Mouse (Mus musculus) neural tube, embryonic 11.5 days (tissue): ENCODE measurements around the gene Znrd1as. TPM values are rescaled to one million over a fixed set of nuclear protein-coding genes. Genes with fewer than 3 reads are reported as not detected.

Source experiments
- ATAC-seq: fragments of 200-750 bp; cut with Nextera tagmentation; 2 replicates; pipeline ENCODE4 v1.8.0; 2017; ENCODE audit warnings: moderate number of reproducible peaks, mild to moderate bottlenecking, moderate TSS enrichment, moderate library complexity; ENCODE audit not compliant: insufficient read depth, low FRiP score, low TSS enrichment
- DNase-seq: peaks from one replicate; pipeline ENCODE4 v3.0.0-alpha.2; 2015; ENCODE audit warnings: low spot score
- H3K27ac ChIP-seq: fragments of 300-500 bp; sonication (generic); 2 replicates; pipeline ENCODE4 v1.5.1; 2014; ENCODE audit warnings: low read depth, mild to moderate bottlenecking, low read length
- H3K27me3 ChIP-seq: fragments of 300-500 bp; sonication (generic); 2 replicates; pipeline ENCODE4 v1.6.1; 2014; ENCODE audit warnings: mild to moderate bottlenecking, low read length, mixed read lengths; ENCODE audit not compliant: control insufficient read depth, insufficient read depth
- H3K36me3 ChIP-seq: fragments of 300-500 bp; sonication (generic); 2 replicates; pipeline ENCODE4 v1.6.1; 2014; ENCODE audit warnings: mild to moderate bottlenecking, low read length, moderate library complexity, mixed read lengths; ENCODE audit not compliant: control insufficient read depth, insufficient read depth
- H3K4me1 ChIP-seq: fragments of 300-500 bp; sonication (generic); 2 replicates; pipeline ENCODE4 v1.6.1; 2014; ENCODE audit warnings: low read length, mixed read lengths; ENCODE audit not compliant: control insufficient read depth, insufficient read depth
- H3K4me2 ChIP-seq: fragments of 300-500 bp; sonication (generic); 2 replicates; pipeline ENCODE4 v1.6.1; 2014; ENCODE audit warnings: low read depth, mild to moderate bottlenecking, moderate library complexity
- H3K4me3 ChIP-seq: fragments of 300-500 bp; sonication (generic); 2 replicates; pipeline ENCODE4 v1.5.1; 2014; ENCODE audit warnings: low read depth, low read length
- H3K9ac ChIP-seq: fragments of 300-500 bp; sonication (generic); 2 replicates; pipeline ENCODE4 v1.6.1; 2014; ENCODE audit warnings: mild to moderate bottlenecking, low read length
- H3K9me3 ChIP-seq: fragments of 300-500 bp; sonication (generic); 2 replicates; pipeline ENCODE4 v1.6.1; 2016; ENCODE audit warnings: low read length; ENCODE audit not compliant: control insufficient read depth
- WGBS: fragments of 180-500 bp; shearing (Covaris S2); extraction: QIAGEN DNeasy Blood & Tissue Kit; methylation state at CpG from one replicate; pipeline ENCODE4 v1.1.7; 2014; 5-methylcytosine and 5-hydroxymethylcytosine counted together
- polyA plus RNA-seq: library from polyadenylated mRNA; unstranded; fragments of >200 nt; fragmentation: Nextera tagmentation; extraction: Ambion mirVana; gene quantifications from 2 replicates; pipeline ENCODE4 v1.2.1, GENCODE M21; 2014

The Znrd1as gene
- polyA plus RNA-seq, 1 experiment from 2014 or later = 7.8 TPM

GRCm38 (mm10) chr17:36944121-36944775 is 14.1 kb upstream of the Znrd1as start:
- Histone ChIP-seq H3K36me3 (peaks cover 2% of the 10 kb centered on the region; the same call in 1 of the 2 replicates), H3K4me3 (no peak overlapping the region), H3K27ac (no peak overlapping the region), H3K9me3 (no peaks in the 10 kb centered on the region), H3K9ac (no peak overlapping the region), H3K27me3 (peaks cover 31% of the 10 kb centered on the region), H3K4me1 (peaks cover 8% of the 10 kb centered on the region; the same call in 1 of the 2 replicates), H3K4me2 (no peak overlapping the region)
- WGBS = 12% methylated on average over 9 of the region's 9 CpGs
- DNase-seq (peak; percentile 33), ATAC-seq (no peak)

GRCm38 (mm10) chr17:36947051-36947819 is 11.2 kb upstream of the Znrd1as start:
- 2% methylated on average over 62 of the region's 62 CpGs for WGBS
- Histone ChIP-seq H3K4me1 (peaks cover 17% of the 10 kb centered on the region; the same call in 1 of the 2 replicates), H3K4me3 (peak overlapping the region; percentile 37), H3K36me3 (peaks cover 2% of the 10 kb centered on the region; the same call in 1 of the 2 replicates), H3K27me3 (peaks cover 30% of the 10 kb centered on the region), H3K9me3 (no peaks in the 10 kb centered on the region), H3K27ac (peak overlapping the region; percentile 11; the same call in 1 of the 2 replicates), H3K4me2 (peak overlapping the region; percentile 80), H3K9ac (peak overlapping the region; percentile 85)
- DNase-seq (peak; percentile 79), ATAC-seq (peak; percentile 54)

GRCm38 (mm10) chr17:36948286-36948685 is 10.1 kb upstream of the Znrd1as start:
- Histone ChIP-seq H3K4me1 (peaks cover 11% of the 10 kb centered on the region; the same call in 1 of the 2 replicates), H3K4me3 (no peak overlapping the region), H3K27me3 (peaks cover 19% of the 10 kb centered on the region), H3K9ac (no peak overlapping the region), H3K9me3 (no peaks in the 10 kb centered on the region), H3K27ac (no peak overlapping the region), H3K4me2 (no peak overlapping the region), H3K36me3 (peaks cover 2% of the 10 kb centered on the region; the same call in 1 of the 2 replicates)
- ATAC-seq (no peak), DNase-seq (no peak)
- 92% methylated on average over 1 of the region's 1 CpGs for WGBS

- Histone ChIP-seq H3K9ac (no peak overlapping the region), H3K4me2 (no peak overlapping the region), H3K36me3 (peaks cover 2% of the 10 kb centered on the region; the same call in 1 of the 2 replicates), H3K4me3 (no peak overlapping the region), H3K4me1 (peaks cover 11% of the 10 kb centered on the region; the same call in 1 of the 2 replicates), H3K9me3 (no peaks in the 10 kb centered on the region), H3K27me3 (peaks cover 11% of the 10 kb centered on the region; the same call in 1 of the 2 replicates), H3K27ac (no peak overlapping the region)
- DNase-seq = no peak
- 90% methylated on average over 8 of the region's 8 CpGs for WGBS
- no peak for ATAC-seq
Measured at GRCm38 (mm10) chr17:36949265-36949664, 9.1 kb upstream of the Znrd1as start.

- peak; percentile 97 for DNase-seq
- no peaks in the 10 kb centered on the region; the same call in 1 of the 2 replicates for H3K27me3 ChIP-seq
- H3K9me3 ChIP-seq = no peaks in the 10 kb centered on the region
- peak; percentile 94 for ATAC-seq
- H3K4me3 ChIP-seq = peak within 1 kb of the TSS; percentile 64
- peak within 1 kb of the TSS; percentile 74 for H3K4me2 ChIP-seq
- H3K36me3 ChIP-seq = peaks cover 2% of the 10 kb centered on the region; the same call in 1 of the 2 replicates
- peak within 1 kb of the TSS; percentile 63 for H3K9ac ChIP-seq
- H3K27ac ChIP-seq = peak within 1 kb of the TSS; percentile 76
- WGBS = 3% methylated on average over 36 of the region's 36 CpGs
- peaks cover 11% of the 10 kb centered on the region; the same call in 1 of the 2 replicates for H3K4me1 ChIP-seq
Measured at GRCm38 (mm10) chr17:36950981-36951947, 7.1 kb upstream of the Znrd1as start, which contains the start of gene Ppp1r11. Gene Ppp1r11, minus strand, starts transcription at chr17:36951741.

- DNase-seq (no peak), ATAC-seq (no peak)
- H3K9ac ChIP-seq = no peak overlapping the region
- 91% methylated on average over 2 of the region's 2 CpGs for WGBS
- no peaks in the 10 kb centered on the region for H3K27me3 ChIP-seq
- no peaks in the 10 kb centered on the region for H3K9me3 ChIP-seq
- H3K27ac ChIP-seq = no peak overlapping the region
- H3K4me3 ChIP-seq = no peak overlapping the region
- H3K4me1 ChIP-seq = peaks cover 13% of the 10 kb centered on the region
- H3K4me2 ChIP-seq = no peak overlapping the region
- H3K36me3 ChIP-seq = peaks cover 2% of the 10 kb centered on the region; the same call in 1 of the 2 replicates
Measured at GRCm38 (mm10) chr17:36952631-36953030, 5.8 kb upstream of the Znrd1as start.

GRCm38 (mm10) chr17:36953062-36953461 is 5.3 kb upstream of the Znrd1as start:
- Histone ChIP-seq H3K9ac (no peak overlapping the region), H3K27ac (no peak overlapping the region), H3K4me1 (peaks cover 15% of the 10 kb centered on the region), H3K4me2 (no peak overlapping the region), H3K4me3 (no peak overlapping the region), H3K27me3 (no peaks in the 10 kb centered on the region), H3K36me3 (peaks cover 2% of the 10 kb centered on the region; the same call in 1 of the 2 replicates), H3K9me3 (no peaks in the 10 kb centered on the region)
- no peak for DNase-seq
- ATAC-seq = no peak
- WGBS = 83% methylated on average over 1 of the region's 1 CpGs

GRCm38 (mm10) chr17:36958884-36959283 is 492 bp downstream of the Znrd1as start:
- DNase-seq = no peak
- no peaks in the 10 kb centered on the region for H3K9me3 ChIP-seq
- no peaks in the 10 kb centered on the region for H3K36me3 ChIP-seq
- peak overlapping the region; percentile 74 for H3K4me3 ChIP-seq
- peak overlapping the region; percentile 76 for H3K9ac ChIP-seq
- H3K27me3 ChIP-seq = no peaks in the 10 kb centered on the region
- H3K4me2 ChIP-seq = peak overlapping the region; percentile 81
- peaks cover 11% of the 10 kb centered on the region for H3K4me1 ChIP-seq
- WGBS = 13% methylated on average over 12 of the region's 12 CpGs
- 0 out of 2 replicates have a peak, but pooled peaks have one; percentile 13 for ATAC-seq
- H3K27ac ChIP-seq = no peak overlapping the region
